Mouse (Mus musculus) embryonic facial prominence, embryonic 12.5 days (tissue): Measurements from ENCODE around the gene Myocd. TPM values are rescaled to one million over a fixed set of nuclear protein-coding genes. Genes with fewer than 3 reads are reported as not detected.

Source experiments
- ATAC-seq: fragments of 200-750 bp; cut with Nextera tagmentation; 2 replicates; pipeline ENCODE4 v1.8.0; 2017; ENCODE audit not compliant: insufficient number of reproducible peaks, insufficient read depth, low FRiP score, low TSS enrichment
- H3K27ac ChIP-seq: fragments of 300-500 bp; sonication (generic); 2 replicates; pipeline ENCODE4 v1.5.1; 2016; ENCODE audit warnings: mild to moderate bottlenecking
- H3K27me3 ChIP-seq: fragments of 300-500 bp; sonication (generic); 2 replicates; pipeline ENCODE4 v1.6.1; 2016; ENCODE audit warnings: mild to moderate bottlenecking, moderate library complexity
- H3K36me3 ChIP-seq: fragments of 300-500 bp; sonication (generic); 2 replicates; pipeline ENCODE4 v1.6.1; 2016; ENCODE audit warnings: mild to moderate bottlenecking
- H3K4me1 ChIP-seq: fragments of 300-500 bp; sonication (generic); 2 replicates; pipeline ENCODE4 v1.6.1; 2016
- H3K4me2 ChIP-seq: fragments of 300-500 bp; sonication (generic); replicated peaks from 2 replicates; pipeline ENCODE4 v1.6.1; 2016; ENCODE audit warnings: mild to moderate bottlenecking, moderate library complexity
- H3K4me3 ChIP-seq: fragments of 300-500 bp; sonication (generic); 2 replicates; pipeline ENCODE4 v1.5.1; 2016; ENCODE audit warnings: mild to moderate bottlenecking
- H3K9ac ChIP-seq: fragments of 300-500 bp; sonication (generic); 2 replicates; pipeline ENCODE4 v1.6.1; 2016; ENCODE audit warnings: mild to moderate bottlenecking, moderate library complexity
- H3K9me3 ChIP-seq: fragments of 300-500 bp; sonication (generic); 2 replicates; pipeline ENCODE4 v1.6.1; 2016; ENCODE audit warnings: mild to moderate bottlenecking, moderate library complexity
- WGBS: fragments of 180-500 bp; shearing (Covaris S2); methylation state at CpG from one replicate; pipeline ENCODE4 v1.1.7; 2016; 5-methylcytosine and 5-hydroxymethylcytosine counted together
- polyA plus RNA-seq: library from polyadenylated mRNA; unstranded; fragments of >200 nt; fragmentation: Nextera tagmentation; extraction: Ambion mirVana; gene quantifications from 2 replicates; pipeline ENCODE4 v1.2.1, GENCODE M21; 2016

The Myocd gene
- polyA plus RNA-seq, 1 experiment from 2014 or later = 2.0 TPM

DNA sequence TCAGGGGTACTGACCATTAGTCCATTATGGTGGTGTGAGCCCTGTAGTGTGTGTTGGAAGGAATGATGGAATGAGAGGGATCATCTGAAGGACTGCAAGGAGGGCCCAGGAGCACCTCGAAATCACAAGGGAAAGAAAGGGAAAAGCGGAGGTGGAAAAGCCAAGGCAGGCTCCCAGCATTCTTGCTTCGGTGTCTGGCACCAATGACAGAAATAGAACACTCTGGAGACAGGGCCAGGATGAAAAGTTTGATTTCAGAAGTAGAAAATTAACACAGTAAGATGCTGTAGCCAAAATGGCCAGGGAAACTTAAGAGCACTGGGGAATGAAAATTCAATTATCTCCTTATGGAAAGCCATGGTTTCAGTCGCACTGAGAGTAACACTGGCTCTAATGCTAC, 136.1 kb downstream of the Myocd start:
- Histone ChIP-seq H3K9me3 (no peaks in the 10 kb centered on the region), H3K4me2 (no peak overlapping the region), H3K27me3 (no peaks in the 10 kb centered on the region), H3K27ac (no peak overlapping the region), H3K4me3 (no peak overlapping the region), H3K9ac (no peak overlapping the region), H3K36me3 (no peaks in the 10 kb centered on the region), H3K4me1 (no peaks in the 10 kb centered on the region)
- ATAC-seq = no peak
- WGBS = 82% methylated on average over 4 of the region's 4 CpGs

DNA sequence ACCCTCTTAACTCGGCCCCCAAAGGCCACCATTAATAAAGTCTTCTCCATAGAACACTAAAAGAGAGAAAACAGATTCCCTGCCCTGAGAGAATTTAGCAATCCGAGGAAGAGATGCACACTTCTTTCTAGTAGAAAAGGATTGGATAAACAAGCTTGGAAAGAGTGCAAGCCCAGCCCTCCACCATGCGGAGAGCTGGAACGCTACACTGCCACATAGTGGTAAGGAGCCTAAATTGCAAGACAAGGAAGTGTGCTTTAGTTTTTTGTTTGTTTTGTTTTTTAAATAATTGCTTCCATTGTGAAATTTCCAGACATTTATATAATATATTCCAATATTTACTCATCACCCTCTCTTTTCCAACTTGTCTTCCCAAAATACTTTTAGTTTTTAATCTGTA, 140.7 kb downstream of the Myocd start:
- H3K36me3 ChIP-seq = no peaks in the 10 kb centered on the region
- ATAC-seq = no peak
- H3K4me2 ChIP-seq = no peak overlapping the region
- 74% methylated on average over 4 of the region's 4 CpGs for WGBS
- H3K9ac ChIP-seq = no peak overlapping the region
- H3K27me3 ChIP-seq = no peaks in the 10 kb centered on the region
- peaks cover 13% of the 10 kb centered on the region for H3K4me1 ChIP-seq
- no peaks in the 10 kb centered on the region for H3K9me3 ChIP-seq
- H3K27ac ChIP-seq = no peak overlapping the region
- no peak overlapping the region for H3K4me3 ChIP-seq

DNA sequence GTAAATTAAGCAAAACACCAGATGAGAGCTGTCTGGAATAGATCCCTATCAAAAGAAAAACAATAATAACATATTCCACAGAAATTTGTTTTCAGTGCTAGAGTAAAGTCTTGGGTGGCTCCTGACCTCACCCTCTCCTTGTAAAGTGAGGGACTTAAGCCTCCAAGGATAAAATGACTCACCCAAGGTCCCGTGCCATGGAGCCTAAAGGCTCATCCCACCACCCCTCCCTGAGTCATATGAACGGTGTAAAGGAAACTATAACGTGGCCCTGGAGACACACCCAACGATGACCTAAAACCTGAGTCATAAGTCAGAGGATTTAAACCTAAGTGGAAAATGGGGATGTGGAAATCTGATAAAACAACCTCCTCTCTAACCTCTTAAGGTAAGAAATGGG, 141.1 kb downstream of the Myocd start:
- Histone ChIP-seq H3K27ac (no peak overlapping the region), H3K27me3 (no peaks in the 10 kb centered on the region)
- whole genome bisulfite sequencing = 80% methylated on average over 4 of the region's 4 CpGs

DNA sequence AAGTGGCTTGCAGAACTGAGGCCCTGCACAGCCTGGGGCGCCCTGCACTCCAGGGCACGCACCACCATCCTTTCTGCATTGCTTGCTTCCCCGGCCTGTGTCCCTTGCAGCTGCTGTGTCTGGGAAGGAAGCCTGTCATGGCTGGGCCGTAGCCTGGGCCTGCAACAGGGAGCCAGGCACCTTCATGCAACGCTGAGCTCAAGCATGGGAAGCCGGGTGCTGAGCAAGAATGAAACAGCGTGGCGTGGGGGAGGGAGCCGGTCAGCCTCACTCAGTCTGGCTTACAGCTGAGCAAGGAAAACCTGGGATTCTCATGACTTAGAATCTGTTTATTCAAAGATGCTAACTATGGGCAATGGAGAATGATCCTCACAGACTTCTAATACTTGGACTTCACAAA, 143.2 kb downstream of the Myocd start:
- H3K4me1 ChIP-seq = peaks cover 13% of the 10 kb centered on the region
- H3K9ac ChIP-seq = no peak overlapping the region
- no peaks in the 10 kb centered on the region for H3K27me3 ChIP-seq
- H3K4me3 ChIP-seq = no peak overlapping the region
- no peak overlapping the region for H3K27ac ChIP-seq
- no peak overlapping the region for H3K4me2 ChIP-seq
- no peaks in the 10 kb centered on the region for H3K36me3 ChIP-seq
- no peak for ATAC-seq
- H3K9me3 ChIP-seq = no peaks in the 10 kb centered on the region
- WGBS = 64% methylated on average over 9 of the region's 9 CpGs

More for the DNA sequence above, 141.1 kb downstream of the Myocd start:
- Histone ChIP-seq H3K4me3 (no peak overlapping the region), H3K4me2 (no peak overlapping the region), H3K9me3 (no peaks in the 10 kb centered on the region), H3K36me3 (no peaks in the 10 kb centered on the region), H3K4me1 (peaks cover 13% of the 10 kb centered on the region), H3K9ac (no peak overlapping the region)
- ATAC-seq = no peak

Other genes with a start within 250 kb of the Myocd start
- gene 1700086D15Rik, start 110.1 kb downstream of the Myocd start, polyA plus RNA-seq = not detected in 2 replicates
- 5.6 and 6.4 TPM in 2 replicates for gene Arhgap44, start 107.0 kb downstream of the Myocd start, polyA plus RNA-seq